Mouse (Mus musculus) kidney, adult 2 months (tissue): ENCODE results near the gene Lrrfip1.

ENCODE experiments used
- CTCF ChIP-seq: fragments of 200-500 bp; conservative IDR thresholded peaks from 2 replicates; pipeline ENCODE4 v1.5.1; 2011; ENCODE audit warnings: low read depth, mild to moderate bottlenecking, control low read depth, low read length, moderate library complexity, mixed read lengths; ENCODE audit not compliant: insufficient read depth, insufficient read length
- POLR2A ChIP-seq: fragments of 200-500 bp; IDR thresholded peaks from one replicate; pipeline ENCODE4 v1.6.1; 2011; ENCODE audit warnings: low read depth, low read length, control low read depth

- no peak for TF ChIP-seq CTCF
- TF ChIP-seq POLR2A, result no peak
These were observed 57.2 kb downstream of the Lrrfip1 start for GRCm38 (mm10) chr1:91055744-91056143.
